Mouse (Mus musculus): ENCODE results near the gene Fam161b. TPM values are rescaled to one million over a fixed set of nuclear protein-coding genes. Genes with fewer than 3 reads are reported as not detected.

The Fam161b gene
- total RNA-seq, 2 experiments from 2014 or later: 0.43 TPM; not detected in 1

Other genes with a start within 250 kb of the Fam161b start
- 0.63 TPM in 1 of 2 replicates, not detected in the other for gene Dnal1, start 247.5 kb downstream of the Fam161b start, total RNA-seq (2015; ENCODE audit: low replicate concordance)
- not detected in 2 replicates for gene Dnal1, start 247.5 kb downstream of the Fam161b start, total RNA-seq (2017; ENCODE audit: low replicate concordance)
- gene Pnma1, start 213.3 kb downstream of the Fam161b start, total RNA-seq (2015; ENCODE audit: low replicate concordance): 1.5 and 4.4 TPM in 2 replicates
- gene Pnma1, start 213.3 kb downstream of the Fam161b start, total RNA-seq (2017; ENCODE audit: low replicate concordance): 1.0 and 4.5 TPM in 2 replicates
- 5.4 and 12.7 TPM in 2 replicates for gene Elmsan1, start 143.0 kb downstream of the Fam161b start, total RNA-seq (2015; ENCODE audit: low replicate concordance)
- 8.0 and 11.4 TPM in 2 replicates for gene Elmsan1, start 143.0 kb downstream of the Fam161b start, total RNA-seq (2017; ENCODE audit: low replicate concordance)
- 8.8 and 19.0 TPM in 2 replicates for gene Ptgr2, start 76.6 kb downstream of the Fam161b start, total RNA-seq (2015; ENCODE audit: low replicate concordance)
- gene Ptgr2, start 76.6 kb downstream of the Fam161b start, total RNA-seq (2017; ENCODE audit: low replicate concordance): 7.5 and 14.4 TPM in 2 replicates
- 20.2 and 28.4 TPM in 2 replicates for gene Zfp410, start 45.0 kb downstream of the Fam161b start, total RNA-seq (2015; ENCODE audit: low replicate concordance)
- gene Zfp410, start 45.0 kb downstream of the Fam161b start, total RNA-seq (2017; ENCODE audit: low replicate concordance): 25.0 and 32.6 TPM in 2 replicates
- 2.7 TPM in 1 of 2 replicates, not detected in the other for gene Coq6, start 176 bp downstream of the Fam161b start, total RNA-seq (2015; ENCODE audit: low replicate concordance)
- 0.70 TPM in 1 of 2 replicates, not detected in the other for gene Coq6, start 176 bp downstream of the Fam161b start, total RNA-seq (2017; ENCODE audit: low replicate concordance)
- 5.0 and 5.2 TPM in 2 replicates for gene Entpd5, start 47.2 kb upstream of the Fam161b start, total RNA-seq (2015; ENCODE audit: low replicate concordance)
- 4.9 and 6.3 TPM in 2 replicates for gene Entpd5, start 47.2 kb upstream of the Fam161b start, total RNA-seq (2017; ENCODE audit: low replicate concordance)
- not detected in 2 replicates for gene Bbof1, start 47.2 kb upstream of the Fam161b start, total RNA-seq (2015; ENCODE audit: low replicate concordance)
- gene Bbof1, start 47.2 kb upstream of the Fam161b start, total RNA-seq (2017; ENCODE audit: low replicate concordance): 0.26 and 0.84 TPM in 2 replicates
- gene Rnf113a2, start 55.4 kb upstream of the Fam161b start, total RNA-seq (2015; ENCODE audit: low replicate concordance): 8.5 and 17.3 TPM in 2 replicates
- 7.1 and 17.7 TPM in 2 replicates for gene Rnf113a2, start 55.4 kb upstream of the Fam161b start, total RNA-seq (2017; ENCODE audit: low replicate concordance)
- 3.3 and 13.8 TPM in 2 replicates for gene Aldh6a1, start 89.2 kb upstream of the Fam161b start, total RNA-seq (2015; ENCODE audit: low replicate concordance)
- gene Aldh6a1, start 89.2 kb upstream of the Fam161b start, total RNA-seq (2017; ENCODE audit: low replicate concordance): 2.5 and 4.4 TPM in 2 replicates
- gene Lin52, start 89.6 kb upstream of the Fam161b start, total RNA-seq (2015; ENCODE audit: low replicate concordance): 29.0 and 38.0 TPM in 2 replicates
- gene Lin52, start 89.6 kb upstream of the Fam161b start, total RNA-seq (2017; ENCODE audit: low replicate concordance): 11.7 and 16.3 TPM in 2 replicates
- not detected in 2 replicates for gene Vsx2, start 207.9 kb upstream of the Fam161b start, total RNA-seq (2015; ENCODE audit: low replicate concordance)
- not detected in 2 replicates for gene Vsx2, start 207.9 kb upstream of the Fam161b start, total RNA-seq (2017; ENCODE audit: low replicate concordance)

All from erythroblast, adult 5-6 weeks (primary cell).